Mouse (Mus musculus): ENCODE measurements around the gene 1700001O22Rik. TPM values are rescaled to one million over a fixed set of nuclear protein-coding genes. Genes with fewer than 3 reads are reported as not detected.

The 1700001O22Rik gene
- polyA plus RNA-seq, 1 experiment: 2.2 TPM

GRCm38 (mm10) chr2:30782312-30783290, 20.9 kb downstream of the 1700001O22Rik start:
- Histone ChIP-seq H3K27ac (ENCODE audit: insufficient read depth, low read length) (no peak overlapping the region), H3K4me3 (ENCODE audit: low read depth, low read length) (no peak overlapping the region), H3K9ac (ENCODE audit: low read depth, poor library complexity, severe bottlenecking) (no peak overlapping the region), H3K9me3 (replicated peaks; ENCODE audit: control insufficient read depth, insufficient read depth, low read length, poor library complexity, severe bottlenecking) (no peaks in the 10 kb centered on the region), H3K4me1 (ENCODE audit: control insufficient read depth, insufficient read depth, low read length) (peaks cover 12% of the 10 kb centered on the region), H3K27me3 (ENCODE audit: control insufficient read depth, insufficient read depth, low read length, poor library complexity, severe bottlenecking) (no peaks in the 10 kb centered on the region), H3K36me3 (ENCODE audit: control insufficient read depth, insufficient read depth, low read length, poor library complexity, severe bottlenecking) (no peaks in the 10 kb centered on the region)
- TF ChIP-seq POLR2A (IDR thresholded peaks at IDR 0.05; ENCODE audit: insufficient read depth, low read length) (no peak), EP300 (IDR thresholded peaks at IDR 0.05; ENCODE audit: insufficient read depth, low read depth, low read length) (no peak), CTCF (IDR thresholded peaks at IDR 0.05; ENCODE audit: low read depth, low read length) (no peak)

- H3K4me3 ChIP-seq (ENCODE audit: low read depth, low read length): no peak overlapping the region
- no peaks in the 10 kb centered on the region for H3K36me3 ChIP-seq (ENCODE audit: control insufficient read depth, insufficient read depth, low read length, poor library complexity, severe bottlenecking)
- TF ChIP-seq EP300 (IDR thresholded peaks at IDR 0.05; ENCODE audit: insufficient read depth, low read depth, low read length): peak; percentile 100
- no peak for TF ChIP-seq CTCF (IDR thresholded peaks at IDR 0.05; ENCODE audit: low read depth, low read length)
- no peak overlapping the region for H3K9ac ChIP-seq (ENCODE audit: low read depth, poor library complexity, severe bottlenecking)
- H3K27ac ChIP-seq (ENCODE audit: insufficient read depth, low read length): 0 out of 2 replicates have a peak overlapping the region, but pooled peaks have one; percentile 8
- no peaks in the 10 kb centered on the region for H3K27me3 ChIP-seq (ENCODE audit: control insufficient read depth, insufficient read depth, low read length, poor library complexity, severe bottlenecking)
- no peaks in the 10 kb centered on the region for H3K9me3 ChIP-seq (replicated peaks; ENCODE audit: control insufficient read depth, insufficient read depth, low read length, poor library complexity, severe bottlenecking)
- H3K4me1 ChIP-seq (ENCODE audit: control insufficient read depth, insufficient read depth, low read length): peaks cover 17% of the 10 kb centered on the region
Measured at GRCm38 (mm10) chr2:30779241-30779640, 24.2 kb downstream of the 1700001O22Rik start.

GRCm38 (mm10) chr2:30778235-30778634, 25.2 kb downstream of the 1700001O22Rik start:
- TF ChIP-seq CTCF (IDR thresholded peaks at IDR 0.05; ENCODE audit: low read depth, low read length) (no peak), EP300 (IDR thresholded peaks at IDR 0.05; ENCODE audit: insufficient read depth, low read depth, low read length) (peak; percentile 98)
- peak overlapping the region; percentile 46; the same call in 1 of the 2 replicates for H3K27ac ChIP-seq (ENCODE audit: insufficient read depth, low read length)
- peaks cover 18% of the 10 kb centered on the region for H3K4me1 ChIP-seq (ENCODE audit: control insufficient read depth, insufficient read depth, low read length)
- no peaks in the 10 kb centered on the region for H3K9me3 ChIP-seq (replicated peaks; ENCODE audit: control insufficient read depth, insufficient read depth, low read length, poor library complexity, severe bottlenecking)
- no peak overlapping the region for H3K9ac ChIP-seq (ENCODE audit: low read depth, poor library complexity, severe bottlenecking)
- no peaks in the 10 kb centered on the region for H3K36me3 ChIP-seq (ENCODE audit: control insufficient read depth, insufficient read depth, low read length, poor library complexity, severe bottlenecking)
- H3K27me3 ChIP-seq (ENCODE audit: control insufficient read depth, insufficient read depth, low read length, poor library complexity, severe bottlenecking): no peaks in the 10 kb centered on the region
- no peak overlapping the region for H3K4me3 ChIP-seq (ENCODE audit: low read depth, low read length)

- Histone ChIP-seq H3K27ac (ENCODE audit: insufficient read depth, low read length) (no peak overlapping the region), H3K9me3 (replicated peaks; ENCODE audit: control insufficient read depth, insufficient read depth, low read length, poor library complexity, severe bottlenecking) (no peaks in the 10 kb centered on the region), H3K4me1 (ENCODE audit: control insufficient read depth, insufficient read depth, low read length) (peaks cover 23% of the 10 kb centered on the region), H3K4me3 (ENCODE audit: low read depth, low read length) (no peak overlapping the region), H3K27me3 (ENCODE audit: control insufficient read depth, insufficient read depth, low read length, poor library complexity, severe bottlenecking) (no peaks in the 10 kb centered on the region), H3K9ac (ENCODE audit: low read depth, poor library complexity, severe bottlenecking) (no peak overlapping the region), H3K36me3 (ENCODE audit: control insufficient read depth, insufficient read depth, low read length, poor library complexity, severe bottlenecking) (no peaks in the 10 kb centered on the region)
- TF ChIP-seq CTCF (IDR thresholded peaks at IDR 0.05; ENCODE audit: low read depth, low read length) (no peak), EP300 (IDR thresholded peaks at IDR 0.05; ENCODE audit: insufficient read depth, low read depth, low read length) (0 out of 2 replicates have a peak, but pooled peaks have one; percentile 48), POLR2A (IDR thresholded peaks at IDR 0.05; ENCODE audit: insufficient read depth, low read length) (no peak)
Measured at GRCm38 (mm10) chr2:30777266-30777665, 26.2 kb downstream of the 1700001O22Rik start.

GRCm38 (mm10) chr2:30775955-30776354, 27.5 kb downstream of the 1700001O22Rik start:
- TF ChIP-seq CTCF (IDR thresholded peaks at IDR 0.05; ENCODE audit: low read depth, low read length) (no peak), POLR2A (IDR thresholded peaks at IDR 0.05; ENCODE audit: insufficient read depth, low read length) (no peak), EP300 (IDR thresholded peaks at IDR 0.05; ENCODE audit: insufficient read depth, low read depth, low read length) (no peak)
- Histone ChIP-seq H3K4me1 (ENCODE audit: control insufficient read depth, insufficient read depth, low read length) (peaks cover 23% of the 10 kb centered on the region), H3K27me3 (ENCODE audit: control insufficient read depth, insufficient read depth, low read length, poor library complexity, severe bottlenecking) (0 out of 2 replicates have a peak, but pooled peaks cover under 1% of the 10 kb centered on the region)

More at GRCm38 (mm10) chr2:30775955-30776354, 27.5 kb downstream of the 1700001O22Rik start:
- H3K9ac ChIP-seq (ENCODE audit: low read depth, poor library complexity, severe bottlenecking): no peak overlapping the region
- H3K36me3 ChIP-seq (ENCODE audit: control insufficient read depth, insufficient read depth, low read length, poor library complexity, severe bottlenecking): no peaks in the 10 kb centered on the region
- no peaks in the 10 kb centered on the region for H3K9me3 ChIP-seq (replicated peaks; ENCODE audit: control insufficient read depth, insufficient read depth, low read length, poor library complexity, severe bottlenecking)
- H3K4me3 ChIP-seq (ENCODE audit: low read depth, low read length): no peak overlapping the region
- H3K27ac ChIP-seq (ENCODE audit: insufficient read depth, low read length): no peak overlapping the region
